Mouse (Mus musculus) lung, embryonic 16.5 days (tissue): ENCODE data around the gene Zdhhc24. TPM values are rescaled to one million over a fixed set of nuclear protein-coding genes. Genes with fewer than 3 reads are reported as not detected.
A peak's percentile ranks its signal among the peaks of the same experiment; 100 is the strongest.

Experiments
- ATAC-seq: fragments of 200-750 bp; cut with Nextera tagmentation; 2 replicates; pipeline ENCODE4 v1.8.0; 2017; ENCODE audit warnings: low read depth, mild to moderate bottlenecking, moderate library complexity
- H3K27ac ChIP-seq: fragments of 300-500 bp; sonication (generic); 2 replicates; pipeline ENCODE4 v1.5.1; 2014; ENCODE audit warnings: mild to moderate bottlenecking, control low read depth, low read length
- H3K27me3 ChIP-seq: fragments of 300-500 bp; sonication (generic); 2 replicates; pipeline ENCODE4 v1.6.1; 2014; ENCODE audit warnings: low read depth, low read length, mixed read lengths; ENCODE audit not compliant: control insufficient read depth, insufficient read depth
- H3K36me3 ChIP-seq: fragments of 300-500 bp; sonication (generic); 2 replicates; pipeline ENCODE4 v1.6.1; 2014; ENCODE audit warnings: low read length; ENCODE audit not compliant: control insufficient read depth, insufficient read depth
- H3K4me1 ChIP-seq: fragments of 300-500 bp; sonication (generic); replicated peaks from 2 replicates; pipeline ENCODE4 v1.6.1; 2014; ENCODE audit warnings: low read length, mixed read lengths; ENCODE audit not compliant: control insufficient read depth, insufficient read depth
- H3K4me2 ChIP-seq: fragments of 300-500 bp; sonication (generic); 2 replicates; pipeline ENCODE4 v1.6.1; 2014; ENCODE audit warnings: low read depth, low read length, control low read depth
- H3K4me3 ChIP-seq: fragments of 300-500 bp; sonication (generic); 2 replicates; pipeline ENCODE4 v1.5.1; 2014; ENCODE audit warnings: mild to moderate bottlenecking, low read length, control low read depth
- H3K9ac ChIP-seq: fragments of 300-500 bp; sonication (generic); 2 replicates; pipeline ENCODE4 v1.6.1; 2014; ENCODE audit warnings: low read length, control low read depth
- H3K9me3 ChIP-seq: fragments of 300-500 bp; sonication (generic); 2 replicates; pipeline ENCODE4 v1.6.1; 2016; ENCODE audit warnings: low read length; ENCODE audit not compliant: control insufficient read depth
- WGBS: fragments of 180-500 bp; shearing (Covaris S2); extraction: QIAGEN DNeasy Blood & Tissue Kit; methylation state at CpG from one replicate; pipeline ENCODE4 v1.1.7; 2014; 5-methylcytosine and 5-hydroxymethylcytosine counted together
- polyA plus RNA-seq: library from polyadenylated mRNA; unstranded; fragments of >200 nt; fragmentation: Nextera tagmentation; extraction: Ambion mirVana; gene quantifications from 2 replicates; pipeline ENCODE4 v1.2.1, GENCODE M21; 2015

Gene Zdhhc24
- polyA plus RNA-seq, 1 experiment from 2014 or later, result 9.4 TPM

DNA sequence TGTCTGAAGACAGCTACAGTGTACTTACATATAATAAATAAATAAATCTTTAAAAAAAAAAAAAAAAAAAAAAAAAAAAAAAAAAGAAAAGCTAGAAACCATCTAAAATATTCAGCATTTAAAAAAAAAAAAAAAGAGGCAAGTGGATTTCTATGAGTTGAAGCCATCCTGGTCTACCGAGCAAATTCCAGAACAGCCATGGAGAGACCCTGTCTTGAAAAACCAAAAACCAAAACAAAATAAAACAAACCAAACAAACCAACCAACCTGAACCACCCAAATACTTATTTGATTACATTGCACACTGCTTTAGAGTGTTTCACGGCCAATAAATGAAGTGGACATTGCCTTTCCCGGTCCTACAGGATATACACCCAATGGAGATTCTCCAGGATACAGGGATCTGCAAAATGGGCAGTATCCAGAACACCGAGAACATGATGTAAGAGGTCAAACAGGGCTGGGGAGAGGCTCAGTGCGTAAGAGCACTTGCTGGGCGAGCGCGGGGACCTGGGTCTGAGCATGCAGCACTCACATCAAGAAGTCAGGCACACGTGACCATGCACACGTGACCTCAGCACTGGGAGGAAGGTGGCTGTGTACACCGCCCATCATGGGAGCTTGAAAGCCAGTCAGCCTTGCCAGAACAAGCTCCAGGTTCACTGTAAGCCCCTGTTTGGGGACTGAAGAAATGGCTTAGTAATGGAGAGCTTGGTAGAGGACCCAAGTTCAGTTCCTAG lies 46.8 kb downstream of the Zdhhc24 start:
- H3K4me2 ChIP-seq, result no peak overlapping the region
- H3K9me3 ChIP-seq, result no peaks in the 10 kb centered on the region
- no peak for ATAC-seq
- no peak overlapping the region for H3K27ac ChIP-seq
- WGBS, result 95% methylated on average over 11 of the region's 11 CpGs
- no peak overlapping the region for H3K9ac ChIP-seq
- H3K36me3 ChIP-seq, result peaks cover 14% of the 10 kb centered on the region
- H3K4me3 ChIP-seq, result no peak overlapping the region
- peaks cover 14% of the 10 kb centered on the region for H3K4me1 ChIP-seq
- no peaks in the 10 kb centered on the region for H3K27me3 ChIP-seq

DNA sequence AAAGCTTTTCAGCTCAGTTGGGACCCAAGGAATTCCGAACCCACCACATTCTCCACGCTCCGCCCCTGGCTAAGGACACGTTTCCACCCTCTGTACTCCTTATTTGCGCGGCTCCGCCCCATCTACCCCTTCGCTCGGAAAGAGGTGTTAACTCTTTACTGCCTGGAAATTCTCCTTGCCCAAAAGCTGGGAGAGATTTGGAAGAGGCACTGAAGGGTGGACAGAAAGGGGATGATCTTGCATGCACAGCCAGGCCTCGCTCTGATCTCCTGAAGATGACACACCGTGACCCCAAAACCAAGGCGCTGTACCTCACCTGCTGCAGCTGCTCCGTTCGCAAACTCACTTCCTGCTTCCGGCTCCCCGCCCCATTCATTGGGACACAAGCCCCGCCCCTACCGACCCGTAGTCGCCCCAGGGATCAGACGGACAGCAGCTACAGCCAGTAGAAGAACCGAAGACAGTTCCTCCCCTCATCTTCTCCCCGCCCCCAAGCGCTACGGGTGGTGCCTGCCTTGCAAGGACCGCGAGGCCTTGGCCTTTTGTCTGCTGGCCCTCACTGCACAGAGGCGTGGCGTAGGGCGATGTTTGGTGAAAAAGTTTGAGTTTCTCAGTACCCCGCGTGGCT lies 49.5 kb downstream of the Zdhhc24 start, which contains the start of gene Dpp3:
Gene Dpp3, minus strand, starts transcription at position 384 of the 628 bp plus-strand sequence.
- WGBS, result under 1% methylated on average over 32 of the region's 32 CpGs
- H3K27me3 ChIP-seq, result no peaks in the 10 kb centered on the region
- H3K36me3 ChIP-seq, result peaks cover 9% of the 10 kb centered on the region
- H3K9me3 ChIP-seq, result no peaks in the 10 kb centered on the region
- H3K4me1 ChIP-seq, result peaks cover 14% of the 10 kb centered on the region
- peak within 1 kb of the TSS; percentile 56 for H3K27ac ChIP-seq
- peak; percentile 100 for ATAC-seq
- peak within 1 kb of the TSS; percentile 64 for H3K4me2 ChIP-seq
- H3K9ac ChIP-seq, result peak within 1 kb of the TSS; percentile 70
- peak within 1 kb of the TSS; percentile 78 for H3K4me3 ChIP-seq

- H3K9me3 ChIP-seq, result no peaks in the 10 kb centered on the region
- WGBS, result 58% methylated on average over 5 of the region's 5 CpGs
- peaks cover 4% of the 10 kb centered on the region; the same call in 1 of the 2 replicates for H3K36me3 ChIP-seq
- peak overlapping the region; percentile 70 for H3K9ac ChIP-seq
- H3K4me2 ChIP-seq, result peak overlapping the region; percentile 64
- peak overlapping the region; percentile 78 for H3K4me3 ChIP-seq
- ATAC-seq, result 0 out of 2 replicates have a peak, but pooled peaks have one; percentile 1
- peak overlapping the region; percentile 50 for H3K27ac ChIP-seq
- peaks cover 14% of the 10 kb centered on the region for H3K4me1 ChIP-seq
- H3K27me3 ChIP-seq, result no peaks in the 10 kb centered on the region
These were observed 50.3 kb downstream of the Zdhhc24 start for GRCm38 (mm10) chr19:4928781-4929180.

Other genes starting within 250 kb of the Zdhhc24 start
- gene Gm960, start 180.0 kb upstream of the Zdhhc24 start, polyA plus RNA-seq, result 2.5 and 3.3 TPM in 2 replicates
- gene Sptbn2, start 167.5 kb upstream of the Zdhhc24 start, polyA plus RNA-seq, result 1.0 and 1.4 TPM in 2 replicates
- gene Rbm4b, start 122.2 kb upstream of the Zdhhc24 start, polyA plus RNA-seq, result 57.6 and 58.7 TPM in 2 replicates
- 52.2 and 55.1 TPM in 2 replicates for gene Rbm4, start 84.8 kb upstream of the Zdhhc24 start, polyA plus RNA-seq
- gene Gm21992, start 67.1 kb upstream of the Zdhhc24 start, polyA plus RNA-seq, result 25.7 and 30.9 TPM in 2 replicates
- gene Rbm14, start 67.0 kb upstream of the Zdhhc24 start, polyA plus RNA-seq, result 82.4 and 88.6 TPM in 2 replicates
- gene Ccs, start 39.3 kb upstream of the Zdhhc24 start, polyA plus RNA-seq, result 53.7 and 60.1 TPM in 2 replicates
- gene Ccdc87, start 39.3 kb upstream of the Zdhhc24 start, polyA plus RNA-seq, result 0.65 and 0.72 TPM in 2 replicates
- 23.5 and 26.6 TPM in 2 replicates for gene Ctsf, start 23.5 kb upstream of the Zdhhc24 start, polyA plus RNA-seq
- 2.1 and 5.0 TPM in 2 replicates for gene Actn3, start 759 bp upstream of the Zdhhc24 start, polyA plus RNA-seq
- gene Bbs1, start 28.0 kb downstream of the Zdhhc24 start, polyA plus RNA-seq, result 4.2 and 4.9 TPM in 2 replicates
- gene Dpp3, start 49.6 kb downstream of the Zdhhc24 start, polyA plus RNA-seq, result 94.6 and 95.1 TPM in 2 replicates
- 1.9 and 2.1 TPM in 2 replicates for gene Peli3, start 64.5 kb downstream of the Zdhhc24 start, polyA plus RNA-seq
- 90.6 and 93.4 TPM in 2 replicates for gene Mrpl11, start 83.5 kb downstream of the Zdhhc24 start, polyA plus RNA-seq
- gene Npas4, start 111.6 kb downstream of the Zdhhc24 start, polyA plus RNA-seq, result 0.09 TPM in 1 of 2 replicates, not detected in the other
- 2.7 and 3.6 TPM in 2 replicates for gene Slc29a2, start 145.2 kb downstream of the Zdhhc24 start, polyA plus RNA-seq
- gene B4gat1, start 160.2 kb downstream of the Zdhhc24 start, polyA plus RNA-seq, result 47.6 and 49.4 TPM in 2 replicates
- gene AC124502.3, start 160.2 kb downstream of the Zdhhc24 start, polyA plus RNA-seq, result 2.5 and 3.5 TPM in 2 replicates
- 41.6 and 45.0 TPM in 2 replicates for gene Brms1, start 162.7 kb downstream of the Zdhhc24 start, polyA plus RNA-seq
- gene Rin1, start 171.8 kb downstream of the Zdhhc24 start, polyA plus RNA-seq, result 3.7 and 4.2 TPM in 2 replicates
- gene Cd248, start 189.4 kb downstream of the Zdhhc24 start, polyA plus RNA-seq, result 69.1 and 80.6 TPM in 2 replicates
- gene Tmem151a, start 206.9 kb downstream of the Zdhhc24 start, polyA plus RNA-seq, result 3.6 and 3.8 TPM in 2 replicates
- gene Yif1a, start 209.9 kb downstream of the Zdhhc24 start, polyA plus RNA-seq, result 95.3 and 101 TPM in 2 replicates
- 5.6 and 7.0 TPM in 2 replicates for gene Cnih2, start 219.9 kb downstream of the Zdhhc24 start, polyA plus RNA-seq
- gene Rab1b, start 228.4 kb downstream of the Zdhhc24 start, polyA plus RNA-seq, result 289 and 295 TPM in 2 replicates
- 14.6 and 17.0 TPM in 2 replicates for gene Klc2, start 239.9 kb downstream of the Zdhhc24 start, polyA plus RNA-seq